Mouse (Mus musculus) layer of hippocampus, postnatal 25 days (tissue): ENCODE measurements around the gene Nudt2. TPM values are rescaled to one million over a fixed set of nuclear protein-coding genes. Genes with fewer than 3 reads are reported as not detected.

Source experiments
- DNase-seq, 2 experiments: peaks; one replicate each; pipeline ENCODE4 v3.0.0; 2022; ENCODE audit warnings: mixed read lengths in 2 of 2, low spot score in 1 of 2; ENCODE audit errors: extremely low spot score in 1 of 2
- total RNA-seq, 2 experiments: library from RNA; stranded (reverse); gene quantifications; 2 replicates each; pipeline ENCODE4 v1.2.3; 2021

Gene Nudt2
- total RNA-seq, 2 experiments from 2014 or later, result 27.4 to 31.4 TPM

DNA sequence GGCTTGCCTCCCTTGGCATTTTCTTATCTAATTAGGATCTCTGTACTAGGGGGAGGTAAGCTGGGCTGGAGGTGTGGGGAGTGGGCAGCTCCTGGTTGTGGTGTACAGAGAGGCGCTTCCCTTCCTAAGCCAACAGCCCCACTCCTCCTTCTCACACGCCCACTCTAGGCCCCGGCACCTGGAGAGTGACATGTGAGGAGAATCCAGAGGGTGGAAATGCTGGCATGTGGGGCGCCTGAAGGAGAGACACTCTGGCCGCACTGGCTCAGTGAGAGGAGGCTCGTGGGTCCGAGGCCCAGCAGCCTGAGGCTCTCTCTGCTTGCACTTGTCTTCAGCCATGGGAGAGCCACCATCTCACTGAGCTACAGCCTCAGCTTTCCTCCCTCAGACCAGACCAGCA lies 53.4 kb downstream of the Nudt2 start:
- DNase-seq, result no peak

DNA sequence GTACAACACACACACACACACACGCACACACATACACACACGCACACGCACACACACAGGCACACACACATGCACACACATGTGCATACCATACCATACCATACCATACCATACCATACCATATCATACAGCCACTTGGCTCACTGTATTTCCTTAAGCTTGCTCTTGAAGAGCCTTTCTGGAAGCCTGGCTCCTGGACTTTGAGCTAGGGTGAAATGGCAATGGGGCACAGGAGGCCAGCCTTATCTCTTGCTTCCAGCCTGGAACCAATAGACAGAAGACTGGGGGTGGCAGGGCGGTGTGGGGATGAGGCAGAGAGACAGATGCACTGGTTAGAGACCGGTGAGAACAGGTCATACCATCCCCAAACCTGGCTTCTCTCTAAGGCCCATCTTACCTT lies 54.2 kb downstream of the Nudt2 start:
- DNase-seq, result no peak

DNA sequence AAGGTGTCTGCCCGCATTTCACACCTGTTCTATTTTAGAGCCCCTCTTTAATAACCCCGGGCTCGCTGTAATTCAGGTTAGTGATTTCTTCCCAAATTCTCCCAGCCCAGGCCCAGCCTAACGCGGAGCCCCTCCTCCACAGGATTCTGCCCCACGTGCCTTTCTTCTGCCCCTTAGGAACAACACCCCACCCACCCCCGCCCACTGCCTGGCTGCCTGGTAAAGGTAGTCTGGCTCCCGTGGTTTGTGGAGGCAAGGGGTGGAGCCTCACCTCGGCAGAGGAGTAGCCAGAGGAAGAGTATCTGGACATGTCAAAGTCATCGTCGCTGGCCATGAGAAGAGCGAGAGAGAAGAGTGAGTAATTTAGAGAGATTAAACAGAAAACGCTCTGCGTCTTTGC lies 55.7 kb downstream of the Nudt2 start:
- DNase-seq, result no peak

DNA sequence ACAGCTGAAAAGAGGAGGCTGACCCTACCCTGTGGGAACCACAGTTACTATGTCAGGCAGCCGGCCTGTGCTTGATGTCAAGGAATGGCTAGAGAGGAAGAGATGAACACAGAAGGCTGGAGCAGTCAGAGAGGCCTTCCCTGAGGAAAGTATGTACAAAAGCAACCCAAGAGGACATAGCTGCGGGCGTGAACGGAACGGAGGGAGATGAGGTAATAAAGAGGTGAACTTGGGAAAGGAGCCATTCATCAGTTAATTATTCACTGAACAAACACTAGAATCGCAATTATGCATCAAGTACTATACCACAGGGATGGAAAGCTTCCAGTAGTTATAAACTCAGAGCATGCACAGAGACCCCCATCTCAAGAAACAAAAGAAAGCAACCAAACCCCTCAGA lies 57.2 kb downstream of the Nudt2 start:
- no peak for DNase-seq

DNA sequence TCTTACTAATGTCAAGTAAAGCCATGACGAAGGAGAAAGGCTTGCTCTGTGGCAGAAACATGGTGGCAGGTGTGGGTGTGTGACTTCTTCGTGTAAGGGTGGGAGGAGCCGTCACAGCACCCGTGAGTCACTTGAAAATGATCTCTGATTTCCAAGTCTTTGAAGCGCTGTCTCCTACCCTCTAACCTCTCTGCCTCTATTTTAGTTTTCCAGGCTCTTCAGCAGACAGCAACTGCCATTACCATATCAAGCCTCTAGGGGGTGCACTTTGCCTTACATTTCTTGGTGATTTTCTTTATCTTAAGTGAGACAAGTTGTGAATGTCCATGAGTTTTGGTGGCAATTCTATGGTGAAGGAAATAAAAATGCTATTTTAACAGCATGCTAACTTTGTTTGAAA lies 57.8 kb downstream of the Nudt2 start:
- DNase-seq, result peak in 1 of 2 experiments; percentile 65

DNA sequence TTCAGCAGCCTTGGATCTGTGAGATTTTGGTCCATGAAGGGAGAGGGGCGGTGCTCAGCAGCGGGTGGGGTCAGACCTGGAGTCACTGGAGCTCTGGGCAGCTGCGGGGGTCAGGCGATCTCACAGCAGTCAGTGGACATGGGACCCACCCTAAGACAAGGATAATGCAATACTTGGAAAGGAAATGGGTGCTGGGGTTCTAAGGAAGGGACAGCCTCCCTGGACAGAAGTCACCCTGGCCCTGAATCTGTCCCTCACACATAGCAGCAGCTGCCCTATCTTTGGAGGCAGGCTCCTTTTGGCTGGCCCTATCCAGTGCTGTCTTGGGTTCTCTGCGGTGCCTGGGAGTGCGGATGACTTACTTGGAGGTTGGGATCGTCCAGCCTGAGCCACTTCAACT lies 58.9 kb downstream of the Nudt2 start:
- DNase-seq, result no peak

DNA sequence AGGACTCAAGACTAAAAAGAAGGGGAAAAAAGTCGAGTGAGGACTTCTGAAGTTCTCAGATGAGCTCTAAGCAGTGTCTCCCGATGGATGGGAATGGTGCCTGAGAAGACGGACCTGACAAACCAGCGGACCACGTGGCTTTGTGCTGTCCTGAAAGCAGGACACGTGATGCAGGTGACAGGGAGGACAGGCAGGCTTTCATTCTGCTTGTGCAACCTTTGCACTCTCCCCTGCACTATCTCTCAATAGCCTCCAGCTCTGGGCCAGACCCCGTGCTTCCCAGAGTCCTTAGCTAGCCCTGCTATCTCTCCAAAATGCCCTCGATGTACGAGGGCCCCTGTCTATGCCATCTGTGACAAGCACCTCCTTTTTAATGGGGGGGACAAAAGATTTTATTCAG lies 59.9 kb downstream of the Nudt2 start:
- DNase-seq, result no peak

DNA sequence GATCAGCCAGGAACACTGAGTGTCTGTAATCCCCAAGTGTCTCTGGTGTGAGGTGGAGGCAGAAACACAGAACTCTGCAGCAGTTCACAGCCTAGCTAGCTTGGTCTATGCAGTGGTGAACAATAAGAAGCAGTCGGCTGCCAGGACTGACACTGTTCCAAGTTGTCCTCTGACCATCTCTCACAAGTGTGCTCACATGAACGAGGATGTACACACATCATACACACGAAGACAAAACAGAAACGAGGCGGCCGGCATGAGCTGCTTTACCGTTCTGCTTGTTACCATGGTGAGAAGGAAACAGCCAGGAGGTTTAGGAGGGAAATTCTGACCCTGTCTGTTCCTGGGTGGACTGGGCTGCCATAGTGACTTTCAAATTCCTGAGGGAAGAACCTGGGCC lies 61.6 kb downstream of the Nudt2 start:
- no peak for DNase-seq

DNA sequence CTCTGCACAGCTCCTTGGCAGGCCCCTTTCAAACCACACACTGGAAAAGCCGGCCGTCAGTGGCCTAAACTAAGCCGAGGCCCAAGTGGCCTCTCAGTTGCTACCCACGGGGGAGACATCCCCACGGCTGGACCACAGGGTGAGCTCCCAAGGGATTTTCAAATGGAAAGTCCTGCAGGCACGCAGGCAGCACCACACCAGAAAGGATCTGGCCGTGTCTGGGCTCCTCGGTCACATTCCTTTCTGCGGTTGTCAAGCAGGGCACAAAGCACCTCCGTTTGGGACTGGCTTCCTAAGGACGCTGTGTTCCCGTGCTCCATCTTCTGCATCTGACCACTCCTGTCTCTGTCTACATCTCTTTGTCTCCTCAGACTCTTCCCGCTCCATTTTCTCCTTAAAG lies 62.1 kb downstream of the Nudt2 start:
- DNase-seq, result no peak

DNA sequence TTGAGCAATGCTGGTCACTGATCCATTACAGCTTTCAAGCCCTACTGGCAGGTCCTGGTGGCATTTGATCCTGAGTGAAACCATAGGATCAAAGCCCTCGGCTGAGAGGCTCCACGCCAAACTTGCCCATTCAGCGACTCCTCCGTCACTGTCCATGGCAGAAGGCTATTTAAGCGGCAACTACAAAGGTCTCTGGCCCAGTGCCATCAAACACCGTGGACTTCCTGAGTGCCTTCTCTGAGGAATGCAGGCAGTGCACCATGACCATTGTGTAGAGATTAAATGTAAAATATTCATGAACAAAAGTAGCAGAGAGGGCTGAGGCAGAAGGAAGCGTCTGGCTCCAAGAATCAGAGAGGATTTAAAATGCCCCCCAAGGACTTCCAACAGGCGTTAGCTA lies 63.0 kb downstream of the Nudt2 start:
- DNase-seq, result no peak

Other genes with a start within 250 kb of the Nudt2 start
- gene Ubap2, start 190.0 kb upstream of the Nudt2 start, total RNA-seq, result 10 to 100 TPM; 40.5 to 48.3 TPM
- 10 to 100 TPM; 45.8 to 49.6 TPM for gene Dcaf12, start 150.3 kb upstream of the Nudt2 start, total RNA-seq
- 10 to 100 TPM; 41.4 to 42.1 TPM for gene Ubap1, start 116.2 kb upstream of the Nudt2 start, total RNA-seq
- 1 to 10 TPM; 1.0 to 1.5 TPM for gene Kif24, start 264 bp upstream of the Nudt2 start, total RNA-seq
- gene AI464131, start 37.9 kb downstream of the Nudt2 start, total RNA-seq, result 10 to 100 TPM; 32.4 to 33.3 TPM
- 1 to 10 TPM; 4.5 to 7.0 TPM for gene 1110017D15Rik, start 52.2 kb downstream of the Nudt2 start, total RNA-seq
- gene Fam219a, start 104.4 kb downstream of the Nudt2 start, total RNA-seq, result 100 to 1,000 TPM; 159 to 165 TPM
- 10 to 100 TPM in 1 of 2 experiments, 1 to 10 TPM in 1; 7.1 to 11.2 TPM for gene Dnaic1, start 104.6 kb downstream of the Nudt2 start, total RNA-seq
- gene Enho, start 175.2 kb downstream of the Nudt2 start, total RNA-seq, result 10 to 100 TPM; 62.1 to 66.9 TPM
- 10 to 100 TPM; 89.6 to 96.1 TPM for gene Cntfr, start 231.9 kb downstream of the Nudt2 start, total RNA-seq
- 10 to 100 TPM; 40.0 to 44.8 TPM for gene Il11ra1, start 234.8 kb downstream of the Nudt2 start, total RNA-seq
- 10 to 100 TPM; 27.7 to 33.6 TPM for gene Rpp25l, start 248.4 kb downstream of the Nudt2 start, total RNA-seq